Mouse (Mus musculus) embryonic fibroblast, embryonic 13.5 days (primary cell): ENCODE results near the gene Gadd45b.

ENCODE experiments used
- CTCF ChIP-seq: IDR thresholded peaks from 2 replicates; pipeline ENCODE4 v1.5.1; 2011; ENCODE audit warnings: mild to moderate bottlenecking, control low read depth, low read length, moderate library complexity, borderline replicate concordance; ENCODE audit not compliant: insufficient read depth
- POLR2A ChIP-seq: IDR thresholded peaks from 2 replicates; pipeline ENCODE4 v1.6.1; 2011; ENCODE audit warnings: low read depth, mild to moderate bottlenecking, control low read depth, low read length, moderate library complexity

DNA sequence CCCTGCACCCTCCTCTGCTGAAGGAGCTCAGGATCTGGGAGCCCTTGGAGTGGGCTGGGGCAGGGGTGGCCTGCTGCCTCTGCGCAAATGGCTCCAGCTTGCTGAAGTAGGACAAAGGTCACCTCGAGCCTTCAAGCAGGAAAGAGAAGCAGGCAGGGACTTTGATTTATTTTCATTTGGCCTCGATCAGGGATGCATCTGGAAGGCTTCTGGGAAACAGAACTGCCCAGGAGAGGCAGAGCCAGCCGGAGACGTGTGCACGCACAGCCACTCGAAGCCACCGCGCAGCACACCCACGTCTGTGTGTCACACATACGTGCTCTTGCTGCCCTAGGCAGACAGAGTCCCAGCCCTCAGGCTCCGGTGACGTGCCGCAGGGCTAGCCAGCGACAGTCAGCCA is 41.7 kb downstream of the Gadd45b start:
- TF ChIP-seq CTCF (no peak), POLR2A (no peak)
